Mouse (Mus musculus) ES-E14 (cell line): ENCODE measurements around the gene Lhfpl3.

Experiments used
- CHD2 ChIP-seq: IDR thresholded peaks from 2 replicates; pipeline ENCODE4 v1.6.1; 2014; ENCODE audit warnings: mild to moderate bottlenecking, low read depth, low read length, inconsistent platforms
- HCFC1 ChIP-seq: IDR thresholded peaks from 2 replicates; pipeline ENCODE4 v1.6.1; 2012; ENCODE audit warnings: low read length, inconsistent platforms, borderline replicate concordance; ENCODE audit not compliant: insufficient read depth
- MAFK ChIP-seq: IDR thresholded peaks from 2 replicates; pipeline ENCODE4 v1.6.1; 2014; ENCODE audit warnings: mild to moderate bottlenecking, low read depth, low read length, inconsistent platforms; ENCODE audit not compliant: insufficient read depth
- ZC3H11A ChIP-seq: IDR thresholded peaks from 2 replicates; pipeline ENCODE4 v1.6.1; 2012; ENCODE audit warnings: low read depth, mild to moderate bottlenecking, inconsistent platforms, low read length, borderline replicate concordance

DNA sequence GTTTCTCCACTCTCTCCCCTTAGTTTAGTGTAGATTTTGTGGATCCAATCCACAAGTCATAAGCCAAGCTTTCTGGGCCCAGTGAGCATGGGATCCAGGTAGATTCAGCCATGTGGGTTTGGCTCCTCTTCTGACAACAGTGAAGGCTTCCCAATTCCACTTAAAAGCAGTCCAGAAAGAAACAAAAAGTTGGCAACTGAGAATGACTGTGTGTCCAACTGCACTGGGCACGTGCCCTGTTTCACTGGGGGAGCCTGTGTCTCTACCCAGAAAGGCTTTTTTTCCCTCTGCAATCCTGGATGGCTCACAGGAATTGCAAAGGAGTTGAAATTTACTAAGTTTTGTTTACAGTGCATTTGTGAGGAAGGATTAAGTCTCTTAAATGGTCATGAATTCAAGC is 24.9 kb downstream of the Lhfpl3 start:
- TF ChIP-seq ZC3H11A (no peak), MAFK (no peak), CHD2 (no peak), HCFC1 (no peak)
